Mouse (Mus musculus) megakaryocyte-erythroid progenitor cell, adult 5-6 weeks (primary cell): ENCODE results near the gene Ank2. TPM values are rescaled to one million over a fixed set of nuclear protein-coding genes. Genes with fewer than 3 reads are reported as not detected.

Source experiments
- ATAC-seq: replicated peaks from 2 replicates; pipeline ENCODE4 v1.8.0; 2016; ENCODE audit warnings: mild to moderate bottlenecking, inconsistent platforms; ENCODE audit not compliant: severe bottlenecking, poor library complexity, low FRiP score, low TSS enrichment
- total RNA-seq, 2 experiments: library from RNA; stranded (forward) in 1 of 2; stranded (reverse) in 1 of 2; fragments of 200-1000, 215-1000 nt in 1 of 2; fragments of >200 nt in 1 of 2; fragmentation: Nextera tagmentation in 1 of 2; gene quantifications; 2 replicates each; pipeline ENCODE4 v1.2.3; 2014 to 2017

Ank2 gene
- total RNA-seq, 2 experiments from 2014 or later = 0.38 TPM; not detected in 1

- ATAC-seq = no peak
These were observed 288.0 kb downstream of the Ank2 start for GRCm38 (mm10) chr3:127211119-127211518.

- no peak for ATAC-seq
These were observed 288.6 kb downstream of the Ank2 start for GRCm38 (mm10) chr3:127210552-127210951.

DNA sequence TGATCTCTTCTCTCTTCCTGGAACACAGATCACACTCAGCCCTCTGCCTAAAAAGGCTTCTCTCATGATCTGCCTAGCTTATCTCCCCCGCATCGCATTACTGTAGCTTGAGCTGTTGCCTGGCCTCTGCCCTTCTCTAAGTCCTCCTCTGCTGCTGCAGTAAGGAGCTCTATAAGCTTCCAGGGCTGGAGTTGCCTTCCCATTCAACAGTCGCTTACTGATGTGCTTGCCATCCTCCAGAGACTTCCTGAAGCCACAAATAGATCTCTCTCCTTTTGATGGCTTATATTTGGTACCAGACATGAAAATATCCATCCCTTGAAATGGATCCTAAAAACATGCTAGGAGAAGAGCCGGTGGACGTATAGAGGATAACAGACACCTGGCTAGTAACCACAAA lies 290.3 kb downstream of the Ank2 start:
- no peak for ATAC-seq

GRCm38 (mm10) chr3:127205883-127206434 lies 293.2 kb downstream of the Ank2 start:
- no peak for ATAC-seq

- ATAC-seq = no peak
These were observed 296.6 kb downstream of the Ank2 start for GRCm38 (mm10) chr3:127202484-127203115.

DNA sequence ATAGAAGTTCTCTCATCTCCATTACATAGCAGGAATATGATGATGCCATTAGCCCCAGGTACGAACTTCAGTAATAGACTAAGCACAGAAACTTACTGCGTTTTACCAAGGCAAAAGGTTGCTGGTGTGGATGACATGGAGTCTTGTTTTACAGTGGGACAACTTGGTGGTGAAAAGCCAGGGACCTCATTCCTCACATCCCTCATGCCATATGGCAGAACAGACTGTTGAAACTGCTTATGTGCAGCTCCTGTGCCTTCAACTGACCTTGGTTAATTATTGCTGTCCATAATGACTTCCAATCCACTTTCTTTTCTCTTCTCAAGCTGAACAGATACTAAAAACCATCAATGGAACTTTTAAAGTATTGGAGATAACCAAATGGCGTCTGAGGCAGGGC lies 298.4 kb downstream of the Ank2 start:
- no peak for ATAC-seq

DNA sequence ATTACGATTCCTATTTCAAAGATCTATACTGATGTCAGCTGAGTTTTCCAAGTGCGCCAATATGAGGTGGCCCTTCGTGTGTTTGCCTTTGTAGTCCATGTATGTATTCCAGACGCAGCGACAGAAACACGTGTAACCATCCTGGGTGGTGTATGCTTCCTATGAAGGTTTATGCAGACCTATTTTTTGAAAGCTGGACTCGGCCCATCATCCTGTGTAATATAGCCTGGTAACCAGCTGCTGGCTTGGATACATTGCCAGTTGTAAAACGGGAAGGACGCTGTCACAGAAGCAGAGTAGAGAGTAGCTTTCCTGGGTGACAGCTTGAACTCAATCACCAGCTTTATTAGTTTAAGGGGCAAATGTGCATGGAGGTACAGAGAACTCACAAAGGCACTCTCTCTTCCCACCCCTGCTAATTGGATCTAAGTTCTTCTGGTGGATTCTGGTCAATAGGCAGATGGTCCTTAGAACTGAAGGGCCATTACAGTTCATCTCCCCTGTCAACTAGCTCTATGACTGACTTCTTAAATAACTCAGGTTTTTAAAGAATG lies 300.0 kb downstream of the Ank2 start:
- ATAC-seq = no peak

DNA sequence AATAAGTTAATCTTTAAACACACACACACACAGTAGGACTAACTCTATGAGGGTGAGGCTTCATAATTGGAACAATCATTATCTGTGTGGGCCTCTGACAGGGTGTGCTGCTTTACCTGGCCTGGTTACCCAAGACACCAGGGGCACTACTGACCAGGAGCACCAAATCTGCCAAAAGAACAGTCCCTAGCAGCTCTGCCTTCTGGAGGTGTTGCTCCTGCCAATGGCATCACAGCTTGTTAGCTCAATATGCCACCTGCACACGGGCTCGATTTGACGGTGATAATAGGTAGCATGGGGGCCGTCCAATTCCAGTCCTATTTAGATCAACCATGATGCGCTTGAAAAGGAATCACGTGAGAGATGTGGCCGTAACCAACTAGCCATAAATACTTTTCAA lies 300.5 kb downstream of the Ank2 start:
- no peak for ATAC-seq

GRCm38 (mm10) chr3:127188789-127189128 lies 310.4 kb downstream of the Ank2 start:
- no peak for ATAC-seq

GRCm38 (mm10) chr3:127188086-127188788 lies 310.9 kb downstream of the Ank2 start:
- no peak for ATAC-seq

DNA sequence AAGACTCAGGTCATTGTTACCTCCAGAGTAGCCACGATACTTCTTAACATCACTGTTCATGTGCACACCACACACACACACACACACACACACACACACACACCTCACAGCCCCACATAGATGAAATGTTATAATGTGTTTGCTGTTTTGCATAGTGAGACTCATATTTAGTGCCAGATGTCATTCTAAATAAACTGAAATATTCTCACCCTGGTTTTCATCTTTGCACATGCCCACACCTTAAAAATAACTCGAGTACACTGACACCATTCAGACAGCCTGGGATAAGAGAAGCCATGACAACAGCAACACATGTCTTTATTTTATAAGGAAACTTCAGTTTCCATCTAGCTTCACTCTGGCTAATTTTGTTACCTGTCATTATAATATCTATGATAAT lies 312.1 kb downstream of the Ank2 start:
- ATAC-seq = no peak

DNA sequence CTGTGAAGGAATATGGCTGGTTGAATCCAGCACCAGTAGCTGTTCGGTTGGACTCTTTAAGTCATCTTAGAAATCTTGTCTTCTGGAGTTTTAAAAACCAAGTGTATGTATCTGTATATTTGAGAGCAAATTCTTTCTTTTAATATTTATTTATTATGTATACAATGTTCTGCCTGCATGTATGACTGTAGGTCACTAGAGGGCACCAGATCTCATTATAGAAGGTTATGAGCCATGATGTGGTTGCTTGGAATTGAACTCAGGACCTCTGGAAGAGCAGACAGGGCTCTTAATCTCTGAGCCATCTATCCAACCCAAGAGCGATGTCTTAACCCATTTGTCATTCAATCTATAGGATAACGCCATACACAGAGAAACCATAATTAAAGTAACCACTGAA lies 312.9 kb downstream of the Ank2 start:
- no peak for ATAC-seq

DNA sequence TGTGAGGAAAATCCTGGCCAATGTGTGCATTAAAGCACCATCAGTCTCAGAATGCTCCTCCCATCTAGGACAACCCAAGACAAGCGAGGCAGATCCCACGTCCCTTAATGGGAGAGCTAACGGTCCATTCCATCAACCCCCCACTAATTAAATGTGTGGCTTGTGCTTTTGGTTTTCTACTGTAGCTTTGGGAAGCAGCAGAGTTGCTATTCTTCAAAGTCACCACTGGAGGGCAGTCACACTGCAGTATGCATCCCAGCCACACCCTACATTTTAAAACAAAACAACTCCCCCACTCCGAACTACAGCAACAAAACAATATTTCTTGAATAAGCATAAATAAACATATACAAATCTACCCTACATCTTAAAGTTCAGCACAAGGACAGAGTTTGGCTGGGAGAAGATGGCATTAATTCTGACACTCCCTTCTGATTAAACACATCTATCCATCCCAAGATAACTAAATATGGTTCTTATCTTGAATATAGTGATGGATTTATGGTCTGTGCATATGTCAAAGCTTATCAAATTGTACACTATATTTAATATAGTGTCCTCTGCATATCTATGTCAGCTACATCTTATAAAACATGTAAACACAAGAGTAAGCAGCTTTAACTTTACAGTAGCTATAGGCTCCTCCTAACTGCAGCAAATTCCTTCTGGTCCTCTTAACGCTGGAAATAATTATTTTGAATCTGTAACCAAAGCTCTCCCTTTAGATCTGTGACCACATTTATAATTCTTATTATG lies 315.0 kb downstream of the Ank2 start:
- ATAC-seq = peak; percentile 84

DNA sequence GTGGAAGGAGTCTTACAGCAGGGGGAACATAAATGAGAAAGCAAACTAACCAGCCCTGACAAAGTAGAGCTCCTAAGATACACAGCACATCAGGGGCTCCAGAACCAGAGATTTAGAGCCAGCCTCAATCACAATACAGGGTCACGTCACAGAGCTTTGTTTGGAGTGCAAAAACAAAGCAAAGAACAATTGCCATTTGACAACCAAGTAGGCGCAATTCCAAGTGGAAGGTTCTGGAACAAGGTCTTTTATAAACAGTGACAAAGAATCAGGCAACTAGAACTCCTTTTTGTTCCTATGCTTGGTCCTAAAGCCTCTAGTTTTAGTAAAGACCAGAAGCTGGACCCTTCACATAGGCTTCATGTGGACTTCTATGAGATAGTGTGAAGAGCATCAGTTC lies 326.5 kb downstream of the Ank2 start:
- no peak for ATAC-seq

GRCm38 (mm10) chr3:127170246-127170645 lies 328.9 kb downstream of the Ank2 start:
- no peak for ATAC-seq

DNA sequence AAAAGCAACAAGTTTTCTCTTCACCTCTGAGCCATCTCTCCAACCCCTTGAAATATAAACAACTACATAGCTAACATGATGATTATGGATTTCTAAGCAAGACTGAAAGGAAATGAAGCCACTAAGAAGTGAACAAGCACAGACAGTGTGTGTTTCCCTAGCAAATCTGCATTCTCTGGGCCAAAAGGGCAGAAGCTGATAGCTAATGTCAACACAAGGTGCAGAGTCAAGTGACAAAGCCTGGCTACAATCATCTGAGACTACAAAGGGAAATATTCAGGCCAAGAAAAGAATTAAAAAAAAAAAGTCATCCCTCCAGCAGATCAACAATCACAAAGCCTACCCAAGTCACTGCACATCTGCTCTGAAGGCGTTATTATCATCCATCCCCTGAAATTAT lies 330.0 kb downstream of the Ank2 start:
- ATAC-seq = no peak

- ATAC-seq = no peak
These were observed 335.4 kb downstream of the Ank2 start for GRCm38 (mm10) chr3:127163749-127164148.

DNA sequence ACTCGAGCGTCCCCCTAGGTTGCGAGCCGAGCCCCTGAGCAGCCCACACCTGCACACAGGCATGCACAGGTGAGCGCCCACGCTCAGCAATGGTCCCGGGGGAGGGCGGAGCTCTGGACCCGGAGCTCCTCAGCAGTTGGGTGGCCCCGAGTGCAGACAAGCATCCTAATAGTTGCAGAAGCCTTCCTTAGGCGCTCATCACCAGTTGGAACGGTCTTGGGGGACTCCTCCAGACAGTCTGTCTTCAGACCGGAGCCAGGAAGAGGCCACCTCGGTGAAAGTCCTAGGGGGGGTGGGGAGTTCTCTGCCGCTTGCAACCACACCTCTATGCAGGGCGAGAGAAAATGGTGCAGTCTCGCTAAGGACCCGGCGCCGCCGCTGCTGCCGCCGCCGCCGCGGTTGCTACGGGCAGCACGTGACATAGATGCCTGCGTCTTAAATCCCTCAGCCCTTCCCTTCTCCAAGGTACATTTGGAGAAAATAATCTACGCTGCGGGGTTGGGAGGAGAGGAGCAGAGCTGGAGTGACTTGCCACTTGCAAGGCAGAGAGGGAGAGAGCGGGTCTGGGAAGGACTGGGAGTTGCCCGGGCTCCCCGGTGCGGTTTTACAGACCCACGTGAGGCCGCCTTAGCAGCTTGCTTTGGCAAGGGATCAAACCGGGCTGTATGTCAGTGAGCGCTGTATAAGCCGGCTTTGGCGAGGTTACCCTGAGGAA lies 337.0 kb downstream of the Ank2 start:
- ATAC-seq = peak; percentile 80

GRCm38 (mm10) chr3:127161085-127161837 lies 337.9 kb downstream of the Ank2 start:
- ATAC-seq = no peak
